Mouse (Mus musculus): Measurements from ENCODE around the gene Telo2. TPM values are rescaled to one million over a fixed set of nuclear protein-coding genes. Genes with fewer than 3 reads are reported as not detected.

Telo2 gene
- total RNA-seq, 2 experiments from 2014 or later, result 15.2 to 16.8 TPM

- intact Hi-C loops (cut with DNase I), result no loop called here
- DNase-seq, result peak; percentile 59 to 75
These were observed 6.2 kb downstream of the Telo2 start for GRCm38 (mm10) chr17:25109578-25109977.

GRCm38 (mm10) chr17:25107786-25108185 is 8.0 kb downstream of the Telo2 start:
- DNase-seq, result no peak
- intact Hi-C loops (cut with DNase I), result no loop called here

- intact Hi-C loops (cut with DNase I), result no loop called here
- no peak for DNase-seq
These were observed 14.4 kb downstream of the Telo2 start for GRCm38 (mm10) chr17:25101338-25101737.

- DNase-seq, result no peak
- intact Hi-C loops (cut with DNase I), result no loop called here
These were observed 15.7 kb downstream of the Telo2 start for GRCm38 (mm10) chr17:25100052-25100451.

- intact Hi-C loops (cut with DNase I), result no loop called here
- DNase-seq, result no peak
These were observed 19.5 kb downstream of the Telo2 start for GRCm38 (mm10) chr17:25096221-25096620.

- DNase-seq, result no peak
- intact Hi-C loops (cut with DNase I), result no loop called here
These were observed 25.3 kb downstream of the Telo2 start for GRCm38 (mm10) chr17:25090450-25090849.

- intact Hi-C loops (cut with DNase I), result no loop called here
- no peak for DNase-seq
These were observed 26.6 kb downstream of the Telo2 start for GRCm38 (mm10) chr17:25089158-25089557.

- intact Hi-C loops (cut with DNase I), result no loop called here
These were observed 29.0 kb downstream of the Telo2 start for GRCm38 (mm10) chr17:25086724-25087123.

GRCm38 (mm10) chr17:25084835-25085385 is 30.9 kb downstream of the Telo2 start:
- DNase-seq, result no peak
- intact Hi-C loops (cut with DNase I), result no loop called here

More at GRCm38 (mm10) chr17:25086724-25087123, 29.0 kb downstream of the Telo2 start:
- DNase-seq, result no peak

- peak; percentile 86 to 87 for DNase-seq
- intact Hi-C loops (cut with DNase I), result loop anchor here (1.0 kb wide), 1 partner anchor 69 kb away; no protein-coding TSS in a partner anchor
These were observed 32.3 kb downstream of the Telo2 start, which contains the start of gene Tmem204 for GRCm38 (mm10) chr17:25083444-25083931. Gene Tmem204 (minus strand): TSS chr17:25083591.

- no peak for DNase-seq
- intact Hi-C loops (cut with DNase I), result loop anchor here (1.0 kb wide), 1 partner anchor 69 kb away; no protein-coding TSS in a partner anchor
These were observed 32.9 kb downstream of the Telo2 start for GRCm38 (mm10) chr17:25082887-25083286.

GRCm38 (mm10) chr17:25082081-25082847 is 33.5 kb downstream of the Telo2 start:
- DNase-seq, result peak; percentile 55 to 60
- intact Hi-C loops (cut with DNase I), result no loop called here

- peak; percentile 77 to 78 for DNase-seq
- intact Hi-C loops (cut with DNase I), result loop anchor here (1.0 kb wide), 1 partner anchor 17 kb away; no protein-coding TSS in a partner anchor
These were observed 34.8 kb downstream of the Telo2 start for GRCm38 (mm10) chr17:25080960-25081381.

- intact Hi-C loops (cut with DNase I), result loop anchor here (1.0 kb wide), 1 partner anchor 16 kb away; no protein-coding TSS in a partner anchor
- DNase-seq, result no peak
These were observed 35.6 kb downstream of the Telo2 start for GRCm38 (mm10) chr17:25080210-25080609.

GRCm38 (mm10) chr17:25077771-25078372 is 37.9 kb downstream of the Telo2 start:
- intact Hi-C loops (cut with DNase I), result no loop called here
- DNase-seq, result peak; percentile 80 to 83

GRCm38 (mm10) chr17:25076906-25077305 is 38.9 kb downstream of the Telo2 start:
- intact Hi-C loops (cut with DNase I), result no loop called here
- no peak for DNase-seq

- DNase-seq, result no peak
- intact Hi-C loops (cut with DNase I), result no loop called here
These were observed 47.1 kb downstream of the Telo2 start for GRCm38 (mm10) chr17:25068690-25069089.

- DNase-seq, result peak; percentile 63
- intact Hi-C loops (cut with DNase I), result no loop called here
These were observed 48.3 kb downstream of the Telo2 start for GRCm38 (mm10) chr17:25067442-25067851.

GRCm38 (mm10) chr17:25066595-25066994 is 49.2 kb downstream of the Telo2 start:
- intact Hi-C loops (cut with DNase I), result no loop called here
- DNase-seq, result peak in 1 of 2 experiments; percentile 36

GRCm38 (mm10) chr17:25065189-25065588 is 50.6 kb downstream of the Telo2 start:
- intact Hi-C loops (cut with DNase I), result no loop called here
- no peak for DNase-seq

- intact Hi-C loops (cut with DNase I), result loop anchor here (1.0 kb wide), 1 partner anchor 16 kb away; no protein-coding TSS in a partner anchor
- DNase-seq, result peak; percentile 84
These were observed 51.4 kb downstream of the Telo2 start for GRCm38 (mm10) chr17:25064351-25064750.
